Mouse (Mus musculus) urinary bladder, postnatal 25 days (tissue): ENCODE results near the gene Nfxl1.

Source experiments
- DNase-seq: peaks from one replicate; pipeline ENCODE4 v3.0.0; 2022; ENCODE audit warnings: low spot score

Gene Nfxl1

DNA sequence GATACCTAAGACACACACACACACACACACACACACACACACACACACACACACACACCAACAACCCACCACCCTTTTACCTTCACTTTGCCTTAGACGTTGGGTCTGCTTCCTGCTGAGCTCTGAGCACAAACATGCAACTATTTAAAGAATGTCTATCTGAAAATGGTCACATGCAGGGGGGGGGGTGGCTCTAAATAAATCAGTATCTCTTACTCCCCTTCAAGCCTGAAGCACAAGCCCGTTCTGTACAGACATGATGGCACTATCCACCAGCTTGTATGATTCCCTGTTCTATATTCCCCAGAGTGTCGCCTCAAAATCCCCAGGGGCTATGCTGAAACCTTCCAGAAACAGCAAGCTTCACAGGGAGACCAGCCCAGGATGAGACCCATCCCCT, 57.7 kb downstream of the Nfxl1 start:
- no peak for DNase-seq

DNA sequence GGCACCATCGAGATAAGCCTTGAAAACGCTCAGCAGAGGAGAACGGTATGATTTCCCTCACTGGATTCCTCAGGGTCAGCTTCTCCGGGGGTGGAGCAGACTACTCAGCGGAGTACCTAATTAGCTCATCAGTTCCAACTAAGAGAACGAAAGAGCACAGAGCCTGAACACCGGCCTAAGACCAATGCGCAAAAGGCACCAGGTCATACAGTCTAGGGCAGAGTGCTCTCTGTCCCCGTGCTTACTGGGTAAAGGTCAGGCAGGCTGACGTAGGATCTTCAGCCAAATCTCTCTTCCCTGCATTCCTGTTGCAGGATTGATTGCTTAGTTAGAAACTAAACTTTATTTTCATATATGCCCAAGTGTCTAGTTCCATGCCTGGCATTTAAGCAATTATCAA, 61.2 kb downstream of the Nfxl1 start:
- DNase-seq = no peak

DNA sequence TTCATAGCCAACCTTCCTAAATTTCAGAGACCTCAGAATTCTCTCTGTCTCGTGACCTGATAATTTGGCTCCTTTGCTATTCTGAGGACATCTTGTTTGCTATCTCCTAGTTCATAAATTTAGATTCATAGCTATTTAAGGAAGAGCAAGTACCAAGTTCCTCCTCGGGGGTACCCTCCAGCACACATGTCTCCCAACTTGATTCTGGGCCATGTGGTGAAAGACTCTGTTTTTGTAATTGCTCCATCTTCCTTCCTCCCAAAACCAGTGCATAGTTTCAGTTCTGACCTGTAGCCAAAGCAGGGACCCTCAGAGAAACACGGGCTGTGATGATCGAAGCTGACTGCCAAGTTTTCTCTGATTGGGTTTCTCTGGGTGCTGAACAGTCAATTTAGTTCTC, 62.7 kb downstream of the Nfxl1 start:
- DNase-seq = no peak

DNA sequence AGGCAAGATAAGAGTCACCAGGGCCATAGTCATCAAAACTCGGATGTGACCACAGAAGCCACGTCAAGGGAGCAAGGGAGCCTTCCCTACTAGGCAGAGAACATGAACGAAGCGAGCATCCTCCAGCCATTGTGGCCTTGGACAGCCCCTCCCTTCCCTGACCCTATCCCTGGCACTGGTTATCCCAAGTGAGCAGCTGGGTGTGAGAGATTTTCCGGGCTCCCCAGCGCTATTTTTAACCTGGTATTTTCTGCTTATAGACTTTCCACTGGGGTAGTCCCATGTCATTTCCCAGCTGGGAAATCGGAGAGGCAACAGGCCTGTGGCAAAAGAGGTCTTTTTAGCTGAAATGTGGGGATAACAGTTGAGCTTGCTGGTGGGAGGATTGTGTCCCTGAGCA, 65.6 kb downstream of the Nfxl1 start:
- DNase-seq = no peak

DNA sequence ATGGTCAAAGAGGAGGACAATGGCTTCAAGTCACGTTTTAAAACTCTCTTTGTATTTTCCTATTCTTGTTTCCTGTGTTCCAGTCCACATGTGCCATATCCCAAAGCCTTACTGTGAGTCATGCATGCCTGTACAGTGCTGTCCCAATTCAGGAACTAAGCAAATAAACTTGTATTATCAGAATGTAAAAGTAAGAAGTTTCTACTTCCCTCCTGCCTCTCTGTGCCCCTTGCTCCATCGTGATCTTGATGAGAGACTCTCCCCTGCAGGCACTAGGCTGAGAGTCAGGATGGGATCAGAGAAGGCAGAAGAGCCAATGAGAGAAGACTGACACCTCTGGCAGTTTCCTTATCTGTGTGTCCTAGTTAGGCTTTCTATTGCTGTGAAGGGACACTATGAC, 68.3 kb downstream of the Nfxl1 start:
- DNase-seq = no peak

DNA sequence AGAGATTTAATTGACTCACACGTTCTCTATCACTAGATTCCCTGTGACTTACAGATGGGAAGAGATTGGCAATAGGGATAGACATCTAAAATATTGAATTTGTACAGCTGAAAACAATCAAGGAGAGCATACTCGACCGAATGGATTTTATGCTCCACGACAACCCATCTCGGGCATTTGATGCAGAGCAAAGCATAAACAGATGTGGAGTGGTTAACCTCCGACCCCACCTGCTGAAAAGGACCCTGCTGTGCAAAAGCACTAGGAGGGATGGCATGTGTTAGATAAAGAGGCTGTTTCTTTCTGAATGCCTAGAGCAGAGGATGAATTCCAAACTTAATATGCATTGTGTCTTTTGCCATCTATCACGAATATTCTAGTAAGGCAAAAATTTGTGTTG, 79.0 kb downstream of the Nfxl1 start:
- DNase-seq = no peak

DNA sequence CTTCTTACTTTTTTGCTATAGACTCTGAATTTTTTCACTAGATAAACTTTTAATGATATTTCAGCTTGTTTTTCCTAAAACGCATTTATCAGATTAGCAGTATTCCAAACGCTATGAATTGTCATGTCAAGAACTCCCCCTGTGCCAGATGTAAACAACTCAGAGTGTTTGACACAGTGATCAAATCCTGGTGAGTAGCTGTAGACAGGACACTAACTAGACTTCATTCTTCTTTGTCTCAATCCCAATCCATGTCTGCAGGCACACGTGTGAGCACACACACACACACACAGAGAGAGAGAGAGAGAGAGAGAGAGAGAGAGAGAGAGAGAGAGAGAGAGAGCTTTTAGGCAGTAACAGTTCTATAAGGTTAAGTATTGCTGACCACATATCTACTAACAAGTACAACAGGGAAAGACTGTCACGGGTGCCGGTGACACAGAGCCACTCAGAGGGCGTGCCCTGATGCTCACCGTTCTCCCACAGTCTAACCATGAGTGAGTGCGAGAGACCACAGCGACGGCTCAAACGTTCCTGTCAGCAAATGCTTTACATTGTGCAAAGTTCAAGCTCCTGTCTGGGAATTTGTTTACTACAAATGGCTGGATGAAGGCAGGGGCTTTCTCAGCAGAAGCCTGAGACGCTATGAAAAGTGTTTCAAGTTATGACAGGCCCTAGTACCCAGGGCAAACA, 87.0 kb downstream of the Nfxl1 start:
- no peak for DNase-seq

DNA sequence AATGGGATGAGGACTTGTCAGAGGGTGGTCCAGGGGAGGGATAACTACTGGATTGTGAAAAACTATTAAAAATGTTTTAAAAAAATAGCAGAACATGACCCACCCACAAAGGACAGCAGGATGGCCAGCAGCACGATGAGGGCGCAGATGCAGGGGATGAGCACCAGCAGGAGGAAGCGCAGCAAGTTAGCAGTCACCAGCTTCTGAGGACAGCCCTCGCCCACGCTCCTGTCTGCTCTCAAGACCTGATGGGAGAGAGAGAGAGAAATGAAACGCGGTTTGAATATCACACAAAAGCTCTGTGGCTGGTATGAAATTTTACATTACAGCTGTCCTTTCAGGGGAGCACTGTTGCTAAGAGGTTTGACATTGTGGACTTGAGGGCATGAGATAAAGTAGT, 87.7 kb downstream of the Nfxl1 start:
- no peak for DNase-seq

DNA sequence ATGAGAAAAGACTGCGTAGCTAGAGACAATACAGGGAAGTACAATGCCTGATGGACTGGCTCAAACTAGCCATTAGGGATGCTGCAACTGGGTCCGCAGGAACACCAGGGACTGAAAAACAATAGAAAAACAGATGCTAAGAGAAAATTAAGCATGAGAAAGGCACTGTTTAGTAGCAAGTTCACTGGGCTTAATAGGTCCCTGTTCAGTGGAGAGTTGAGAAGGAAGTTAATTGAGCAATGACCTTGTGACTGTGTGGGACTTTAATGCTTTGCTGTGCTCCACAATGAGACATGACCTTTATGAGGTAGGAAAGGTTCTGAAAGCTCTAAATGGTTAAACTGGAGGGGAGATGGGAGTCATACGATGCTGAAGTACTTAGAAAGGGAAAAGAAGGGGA, 94.6 kb downstream of the Nfxl1 start:
- DNase-seq = no peak
